Mouse (Mus musculus): Measurements from ENCODE around the gene Birc5.

Birc5 gene

DNA sequence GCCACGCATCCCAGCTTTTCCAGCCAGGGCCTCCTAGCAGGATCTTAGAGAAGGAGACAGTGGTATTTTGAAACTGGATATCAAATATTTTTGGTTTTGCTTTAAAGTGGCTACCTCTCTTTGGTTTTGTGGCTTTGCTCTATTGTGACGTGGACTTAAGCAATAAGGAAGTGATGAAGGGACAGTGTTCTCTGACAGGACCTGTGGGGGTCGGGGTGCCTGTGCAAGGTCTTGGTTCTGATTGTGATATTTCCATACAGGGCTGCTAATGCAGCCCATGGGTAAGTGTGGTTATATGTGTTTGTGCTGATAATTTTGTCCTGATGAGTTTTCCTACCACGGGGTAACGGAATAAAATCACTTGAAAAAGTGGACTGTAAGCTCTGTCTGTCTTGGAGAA lies 6.3 kb downstream of the Birc5 start:
- DNase-seq (ENCODE audit: low spot score in 2 of 2) = no peak

DNA sequence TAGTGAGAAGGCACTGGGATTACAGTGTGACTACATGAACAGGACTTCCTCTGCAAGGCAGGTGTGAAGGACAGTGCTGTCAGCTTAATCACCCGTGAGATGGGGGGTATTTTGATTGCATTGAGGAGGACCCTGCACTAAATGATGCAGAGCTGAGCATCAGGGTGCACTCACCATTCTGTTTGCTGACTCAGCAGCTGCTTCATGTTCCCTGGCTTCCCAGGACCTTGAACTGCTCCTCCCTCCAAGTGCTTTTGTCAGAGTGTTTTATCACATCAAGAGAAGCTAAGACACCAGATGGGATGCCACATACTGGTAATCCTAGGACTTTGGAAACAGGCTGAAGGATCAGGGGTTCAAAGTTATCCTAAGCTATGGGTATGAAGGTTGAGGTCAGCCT lies 6.9 kb downstream of the Birc5 start:
- DNase-seq (ENCODE audit: low spot score in 2 of 2) = no peak

DNA sequence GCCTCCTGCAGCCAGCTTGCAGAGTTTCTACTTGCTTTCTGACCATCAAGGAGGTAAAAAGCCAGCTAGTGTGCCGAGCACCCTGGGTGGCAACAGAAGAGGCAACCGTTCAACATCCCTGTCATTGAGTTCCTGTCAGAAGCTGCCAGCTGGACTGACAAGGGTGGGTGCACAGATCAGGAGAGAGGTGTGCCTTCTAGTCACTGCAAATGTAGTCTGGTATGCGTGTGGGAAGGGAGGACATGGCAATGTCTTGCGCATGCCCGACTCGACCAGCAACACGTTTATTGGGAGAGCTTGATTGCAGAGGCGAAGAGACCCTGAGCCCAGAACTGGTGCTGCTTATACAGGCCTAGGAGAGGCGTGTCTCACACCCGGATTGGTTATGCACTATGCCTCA lies 8.4 kb downstream of the Birc5 start:
- DNase-seq (ENCODE audit: low spot score in 2 of 2) = no peak

DNA sequence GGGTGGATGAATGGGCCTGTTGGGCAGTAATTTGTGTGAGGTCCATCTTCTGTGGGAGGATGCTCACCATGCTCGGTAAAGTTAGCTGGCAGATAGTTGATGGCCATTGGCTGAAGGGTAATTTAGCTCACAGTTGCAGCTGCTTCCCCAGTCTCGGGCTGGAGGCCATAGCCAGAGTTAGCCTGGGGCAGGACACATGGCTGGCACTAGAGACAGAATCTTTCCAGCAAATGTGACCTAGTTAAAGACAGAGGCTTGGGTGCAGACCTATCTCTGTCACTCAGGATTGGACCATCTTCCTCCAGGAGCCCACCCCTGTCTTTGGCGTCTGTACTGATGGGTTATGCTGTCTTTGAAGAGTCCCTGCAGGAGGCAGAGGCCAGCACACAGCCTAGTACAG lies 9.3 kb downstream of the Birc5 start:
- no peak for DNase-seq (ENCODE audit: low spot score in 2 of 2)

DNA sequence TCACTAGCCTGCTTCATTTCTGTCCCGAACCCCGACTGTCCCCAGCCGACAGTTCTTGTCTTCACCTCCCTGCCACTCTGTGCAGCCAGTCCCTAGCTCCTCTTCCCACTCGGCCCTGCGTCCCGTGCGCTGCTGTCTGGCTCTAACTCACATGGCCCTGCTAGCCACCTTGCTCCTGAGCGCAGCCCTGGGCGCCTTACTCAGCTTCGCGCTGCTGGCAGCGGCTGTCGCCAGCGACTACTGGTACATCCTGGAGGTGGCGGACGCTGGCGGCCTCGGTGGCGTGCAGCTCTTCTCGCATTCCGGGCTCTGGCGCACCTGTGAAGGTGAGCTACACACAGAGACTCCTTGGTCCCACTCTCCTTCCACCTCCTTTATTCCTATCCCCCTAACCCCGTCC lies 11.6 kb downstream of the Birc5 start, which contains the start of gene Tmem235:
Tmem235 (plus strand) TSS at position 152 of the 400 bp plus-strand sequence.
- no peak for DNase-seq (ENCODE audit: low spot score in 2 of 2)

DNA sequence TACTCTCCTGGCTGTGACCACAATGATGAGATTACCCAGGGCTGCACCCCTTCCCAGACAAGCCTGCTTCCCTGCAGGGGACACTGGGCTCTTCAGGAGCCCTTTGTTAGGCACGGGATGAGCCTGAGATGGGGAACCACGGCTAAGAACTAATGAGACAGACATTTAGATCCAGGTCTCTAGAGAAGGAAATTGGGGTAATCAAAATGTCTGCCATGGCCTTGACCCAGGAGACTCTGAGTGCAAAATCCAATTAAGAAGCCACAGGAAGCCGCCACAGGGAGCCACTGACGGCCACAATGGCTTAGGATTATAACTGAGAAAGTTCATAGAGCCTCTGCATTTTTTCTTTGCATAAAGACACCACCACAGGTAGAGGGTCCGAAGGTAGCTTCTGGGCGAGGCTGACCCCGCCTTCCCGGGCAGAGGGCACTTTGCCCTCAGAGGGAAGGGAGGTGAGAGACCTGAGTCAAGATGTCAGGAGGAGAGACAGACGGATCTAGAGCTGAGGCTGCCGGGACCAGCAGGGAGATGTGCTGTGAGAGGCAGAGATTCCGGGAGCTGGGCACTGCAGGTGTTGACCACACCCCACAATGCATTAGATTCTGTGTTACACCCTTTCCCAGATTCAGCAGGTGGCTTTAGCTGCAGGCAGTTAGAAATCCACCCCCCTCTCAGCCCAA lies 14.3 kb downstream of the Birc5 start:
- no peak for DNase-seq (ENCODE audit: low spot score in 2 of 2)

DNA sequence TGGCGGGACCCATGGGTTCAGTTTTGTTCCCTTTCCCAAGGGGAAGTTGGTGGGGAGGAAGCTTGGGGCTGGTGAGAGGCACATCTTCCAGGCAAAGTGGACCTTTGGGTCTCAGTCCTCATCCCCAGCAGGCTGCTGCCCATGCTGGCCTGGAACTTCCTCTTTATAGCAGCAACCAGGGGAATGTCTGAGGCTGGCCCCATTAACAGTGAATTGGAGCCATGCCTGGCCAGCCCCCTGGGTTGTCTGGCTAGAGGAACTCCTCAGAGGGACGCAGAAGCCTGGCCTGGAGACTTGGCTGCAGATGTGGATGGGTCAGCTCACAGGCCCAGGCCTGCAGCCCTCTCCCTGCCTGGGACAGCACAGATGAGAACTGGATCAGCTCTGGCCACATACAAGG lies 15.8 kb downstream of the Birc5 start:
- no peak for DNase-seq (ENCODE audit: low spot score in 2 of 2)

DNA sequence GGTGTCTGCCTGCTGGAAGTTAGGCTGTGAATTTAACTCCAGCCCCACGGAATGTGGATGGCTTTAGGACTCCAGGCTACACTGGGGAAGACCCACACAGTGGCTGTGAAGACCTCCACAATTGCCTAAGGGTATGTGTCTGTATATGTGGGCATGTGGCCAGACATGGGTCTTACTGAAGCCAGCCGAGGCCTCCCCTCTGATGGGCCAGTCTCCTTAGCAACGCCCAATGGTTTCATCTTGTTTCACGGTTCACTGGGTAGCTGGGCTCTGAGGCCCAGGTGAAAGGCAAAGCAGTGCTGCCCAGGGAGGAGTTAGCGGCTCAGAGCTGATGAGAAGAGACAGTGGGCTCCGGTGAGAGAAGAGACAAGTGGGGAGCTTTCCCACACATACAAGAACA lies 16.9 kb downstream of the Birc5 start:
- DNase-seq (ENCODE audit: low spot score in 2 of 2) = no peak

DNA sequence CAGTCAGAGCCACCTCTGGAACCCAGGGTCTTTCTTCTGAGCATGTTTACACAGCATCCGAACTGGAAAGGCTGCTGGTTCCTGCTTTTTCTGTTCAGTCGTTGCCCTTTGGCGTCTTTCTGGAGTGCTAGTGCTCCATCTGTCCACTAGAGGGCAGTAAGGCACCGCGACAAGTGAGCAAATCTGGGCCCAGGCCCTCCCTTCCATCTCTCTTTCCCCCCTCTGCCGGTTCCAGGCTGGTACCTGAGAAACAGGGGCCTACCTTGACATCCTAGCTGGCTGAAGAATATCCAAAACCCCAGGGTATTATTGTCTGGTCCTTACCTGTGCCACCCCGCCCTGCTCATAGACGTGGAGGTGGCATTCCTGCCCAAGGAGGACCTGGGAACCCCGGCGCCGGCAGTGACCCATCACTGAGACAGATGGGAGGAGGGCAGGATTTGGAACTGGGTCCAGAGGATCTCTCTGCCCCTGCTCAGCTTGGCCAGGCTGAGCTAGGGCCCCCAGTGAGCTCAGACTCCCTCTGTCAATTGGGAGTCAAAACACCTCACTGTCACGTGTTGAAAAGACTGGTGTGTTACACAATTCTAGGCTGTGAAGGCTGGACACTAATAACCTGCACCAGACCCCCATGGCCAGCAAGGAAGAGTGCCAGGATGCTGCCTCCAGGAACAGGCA lies 21.8 kb downstream of the Birc5 start:
- peak; percentile 59 to 78 for DNase-seq (ENCODE audit: low spot score in 2 of 2)

DNA sequence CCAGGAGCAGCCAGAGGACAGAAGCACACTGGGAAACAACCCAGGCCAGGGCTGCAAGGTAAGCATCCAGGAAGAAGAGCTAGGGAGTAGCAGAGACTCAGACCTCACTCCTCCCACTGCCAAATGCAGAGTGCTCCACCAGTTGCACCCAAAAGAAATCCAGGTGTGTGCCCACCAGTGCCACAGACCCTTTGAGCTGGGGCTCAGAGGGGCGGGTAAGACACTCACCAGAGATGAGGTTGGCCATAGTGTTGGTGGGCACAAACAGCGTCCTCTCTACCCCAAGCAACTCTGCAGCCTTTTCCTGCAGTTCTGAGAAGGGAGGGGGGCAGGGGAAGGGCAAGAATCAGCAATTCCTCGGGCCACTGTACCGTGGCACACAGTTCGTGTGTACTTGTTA lies 22.3 kb downstream of the Birc5 start:
- DNase-seq (ENCODE audit: low spot score in 2 of 2) = no peak

DNA sequence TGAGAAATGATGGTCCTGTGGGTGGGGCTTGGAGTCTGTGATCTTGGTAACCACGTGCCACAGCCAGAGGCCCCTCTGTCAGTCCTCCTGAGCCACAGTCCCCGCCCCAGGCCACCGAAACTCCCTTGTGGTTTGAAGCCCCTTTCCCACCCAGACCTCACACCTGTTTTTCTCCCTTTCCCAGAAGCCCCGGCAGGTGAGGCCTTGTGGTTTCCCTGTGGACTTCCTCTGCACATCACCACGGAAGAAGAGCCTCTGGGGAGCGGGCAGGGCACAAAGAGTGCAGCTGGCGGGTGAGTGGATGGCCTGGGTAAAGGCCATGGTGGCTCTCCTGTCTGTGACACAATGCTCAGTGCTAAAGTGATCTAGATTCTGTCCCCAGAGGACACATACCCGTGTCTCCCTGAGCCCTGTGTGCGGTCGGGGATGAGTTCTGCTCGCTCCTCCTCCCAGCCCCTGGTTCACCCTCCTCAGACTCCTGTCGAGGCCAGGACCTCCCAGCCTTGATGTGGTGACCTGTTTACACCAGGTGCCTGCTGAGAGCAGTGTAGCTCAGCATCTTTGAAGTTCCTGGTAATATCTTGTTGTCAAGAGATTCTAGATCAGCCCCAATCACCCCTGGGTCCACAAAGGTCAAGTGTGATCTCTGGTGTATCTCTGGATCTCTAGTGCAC lies 23.0 kb downstream of the Birc5 start:
- DNase-seq (ENCODE audit: low spot score in 2 of 2) = peak; percentile 58 to 72

DNA sequence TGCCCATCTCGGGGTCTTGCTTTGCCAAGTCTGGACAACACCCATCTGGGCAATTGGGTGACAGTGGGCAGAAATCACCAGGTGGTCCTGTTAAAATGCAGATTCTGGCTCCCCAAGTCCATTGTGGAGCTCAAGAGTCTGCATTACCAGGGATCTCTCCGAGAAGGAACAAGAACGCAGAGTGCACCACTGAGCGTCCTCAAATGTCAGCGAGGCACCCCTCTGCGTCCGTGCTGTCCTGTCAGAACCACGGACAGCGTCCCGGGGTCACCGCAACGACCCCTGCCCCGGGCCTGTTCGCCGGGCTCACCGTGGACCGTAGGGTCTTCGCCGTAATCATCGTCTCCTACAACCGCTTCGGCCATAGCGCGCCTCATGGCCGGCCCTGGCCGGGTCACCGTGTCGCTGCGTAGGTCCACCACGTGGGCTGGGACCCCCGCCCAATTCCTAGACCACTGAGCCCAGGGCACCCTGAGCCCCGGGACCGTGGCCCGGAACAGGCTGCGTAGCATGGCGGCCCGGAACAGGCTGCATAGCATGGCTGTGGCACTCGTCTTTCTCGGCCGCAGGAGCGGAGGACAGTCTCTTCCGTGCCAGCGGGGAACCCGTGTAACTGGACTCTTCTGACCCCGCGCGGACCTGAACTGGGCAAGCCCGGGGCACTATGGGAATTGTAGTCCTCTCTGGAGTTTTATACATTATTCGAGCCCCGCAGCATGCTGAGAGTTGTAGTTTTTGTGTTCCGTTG lies 24.0 kb downstream of the Birc5 start, which contains the start of gene Tha1:
Tha1 (minus strand) TSS at position 621 of the 748 bp plus-strand sequence.
- DNase-seq (ENCODE audit: low spot score in 2 of 2) = peak; percentile 56 to 63

DNA sequence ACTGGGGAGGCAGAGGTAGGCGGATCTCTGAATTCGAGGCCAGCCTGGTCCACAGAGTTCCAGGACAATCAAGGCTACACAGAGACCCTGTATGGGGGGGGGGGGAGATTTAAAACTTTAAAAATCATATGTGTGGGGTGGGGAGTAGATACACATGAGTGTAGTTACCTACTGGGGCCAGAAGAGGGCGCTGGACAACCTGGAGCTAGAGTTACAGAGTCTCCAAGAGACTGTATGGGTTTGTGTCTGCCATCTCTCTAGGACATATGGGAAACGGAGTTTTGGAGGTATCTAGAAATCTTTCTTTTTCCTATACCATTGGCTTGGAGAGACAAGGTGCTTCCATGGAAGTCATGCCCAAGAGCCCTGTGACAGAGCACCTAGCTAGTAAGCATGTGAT lies 25.4 kb downstream of the Birc5 start:
- peak in 1 of 2 experiments; percentile 24 for DNase-seq (ENCODE audit: low spot score in 2 of 2)

DNA sequence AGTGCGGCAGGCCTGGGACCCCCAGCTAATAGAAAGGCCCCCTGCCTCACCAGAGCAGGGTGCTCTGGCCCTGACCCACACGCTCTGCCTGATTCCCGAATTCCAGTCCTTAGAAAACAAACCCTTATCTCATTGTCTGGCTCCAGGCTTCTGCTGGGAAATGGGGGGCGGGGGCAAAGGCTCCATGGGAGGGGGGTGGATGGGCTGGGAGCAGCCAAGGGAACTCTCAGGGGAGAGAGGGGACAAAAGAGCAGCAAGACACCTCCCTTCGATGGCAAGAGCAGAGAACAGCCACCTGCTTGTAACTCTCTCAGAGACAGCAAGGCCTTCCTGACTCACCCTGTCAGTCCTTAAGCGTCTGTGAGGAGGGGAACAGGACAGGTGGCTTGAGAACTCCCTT lies 26.6 kb downstream of the Birc5 start:
- no peak for DNase-seq (ENCODE audit: low spot score in 2 of 2)

DNA sequence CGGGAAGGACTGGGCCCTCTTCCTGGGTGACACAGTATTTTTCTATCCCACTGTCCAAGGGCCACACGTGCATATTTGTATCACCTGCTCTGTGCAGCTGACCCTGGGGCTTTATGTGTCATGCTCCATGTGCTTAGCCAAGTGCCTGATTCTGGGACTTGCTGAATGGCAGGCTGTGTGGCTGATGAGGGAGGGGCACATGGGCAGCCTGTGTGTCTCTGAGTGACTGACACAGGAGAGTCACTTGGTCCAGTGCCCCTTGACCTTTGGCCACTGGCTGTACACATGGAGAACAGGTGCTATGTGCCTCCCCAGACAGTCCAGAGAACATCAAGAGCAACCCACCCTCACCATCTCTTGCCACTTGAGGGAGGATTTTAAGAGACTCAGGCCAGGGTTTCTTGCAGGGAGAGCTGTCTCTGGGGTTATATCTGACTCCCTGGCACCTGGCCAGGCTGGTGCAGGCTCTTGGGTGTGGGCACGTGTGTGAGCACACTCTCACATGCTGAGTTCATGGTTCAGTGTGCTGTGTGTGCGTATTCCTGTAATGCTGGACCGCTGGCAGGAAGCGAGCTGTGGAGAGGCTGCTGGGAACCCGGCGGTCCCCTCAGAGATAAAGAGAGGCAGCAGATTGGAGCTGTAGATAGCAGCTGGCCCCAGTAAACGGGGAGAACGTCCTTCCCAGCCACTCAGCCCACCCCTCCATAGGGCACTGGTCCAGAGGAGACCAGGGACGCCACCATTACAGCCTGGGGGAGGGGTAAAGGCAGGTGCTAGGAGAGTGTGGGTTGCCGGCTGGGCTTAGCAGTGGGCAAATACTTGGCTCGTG lies 29.1 kb downstream of the Birc5 start:
- peak in 1 of 2 experiments; percentile 62 for DNase-seq (ENCODE audit: low spot score in 2 of 2)

DNA sequence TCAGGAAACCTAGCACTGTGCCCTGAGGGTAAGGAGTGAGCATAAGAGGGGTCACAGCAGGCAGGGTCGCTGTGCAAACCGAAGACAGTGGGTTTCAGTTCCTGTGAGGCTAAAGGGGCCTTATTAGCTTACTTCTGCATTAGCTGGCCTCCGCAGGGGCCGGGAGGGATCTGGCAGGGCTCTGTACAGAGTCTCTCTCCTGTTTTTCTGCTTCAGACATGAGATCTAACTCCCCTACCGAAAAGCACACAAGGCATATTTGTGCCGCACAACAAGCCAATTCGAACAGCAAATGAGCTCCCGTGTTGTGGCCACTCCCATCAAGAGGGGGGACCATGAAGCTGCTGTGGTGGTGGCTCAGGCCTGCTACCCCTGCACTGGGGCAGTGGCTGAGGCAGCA lies 29.8 kb downstream of the Birc5 start:
- no peak for DNase-seq (ENCODE audit: low spot score in 2 of 2)

DNA sequence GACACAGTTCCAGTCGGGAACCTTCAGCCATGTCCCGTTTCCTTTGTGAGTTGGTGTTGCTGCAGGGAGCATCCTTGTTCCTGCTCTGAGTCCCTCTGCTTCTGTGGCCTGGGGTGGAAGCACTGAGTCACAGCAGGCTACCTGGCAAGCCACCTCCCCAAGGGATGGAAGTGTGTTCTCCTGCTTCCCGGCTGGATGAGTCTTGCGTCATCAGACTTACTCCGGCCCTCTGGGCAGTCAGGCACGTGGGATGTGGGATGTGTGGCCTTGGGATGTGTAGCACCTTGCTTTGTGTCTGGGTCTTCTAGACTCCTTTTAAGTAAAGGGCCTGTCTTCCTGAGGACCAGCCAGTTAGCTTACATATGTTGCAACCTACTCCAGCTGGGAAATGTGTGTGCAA lies 30.6 kb downstream of the Birc5 start:
- no peak for DNase-seq (ENCODE audit: low spot score in 2 of 2)

DNA sequence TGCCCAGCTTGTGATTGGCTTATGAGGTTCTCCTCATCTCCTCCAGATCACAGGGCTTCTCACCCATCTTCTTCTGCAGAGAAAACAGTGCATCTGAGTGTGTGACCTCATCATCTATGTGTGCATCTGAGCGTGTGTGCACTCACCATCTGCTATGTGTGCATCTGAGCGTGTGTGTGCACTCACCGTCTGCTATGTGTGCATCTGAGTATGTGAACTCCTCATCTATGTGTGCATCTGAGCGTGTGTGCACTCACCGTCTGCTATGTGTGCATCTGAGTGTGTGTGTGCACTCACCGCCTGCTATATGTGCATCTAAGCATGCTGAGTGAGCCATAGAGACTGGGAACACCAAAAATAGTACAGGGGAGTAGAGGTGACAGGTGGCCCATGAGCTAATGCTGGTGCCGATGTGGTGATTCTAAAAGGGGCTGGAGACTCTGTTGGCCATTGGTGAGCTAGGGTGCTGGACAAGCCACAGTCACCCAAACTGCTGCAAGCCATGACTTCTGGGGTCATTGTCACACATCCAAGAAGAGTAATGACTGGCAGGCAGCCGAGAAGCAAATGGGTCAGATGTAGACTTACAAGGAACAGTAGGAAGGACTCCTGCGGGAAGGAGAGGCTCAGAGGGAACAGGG lies 31.4 kb downstream of the Birc5 start:
- no peak for DNase-seq (ENCODE audit: low spot score in 2 of 2)

DNA sequence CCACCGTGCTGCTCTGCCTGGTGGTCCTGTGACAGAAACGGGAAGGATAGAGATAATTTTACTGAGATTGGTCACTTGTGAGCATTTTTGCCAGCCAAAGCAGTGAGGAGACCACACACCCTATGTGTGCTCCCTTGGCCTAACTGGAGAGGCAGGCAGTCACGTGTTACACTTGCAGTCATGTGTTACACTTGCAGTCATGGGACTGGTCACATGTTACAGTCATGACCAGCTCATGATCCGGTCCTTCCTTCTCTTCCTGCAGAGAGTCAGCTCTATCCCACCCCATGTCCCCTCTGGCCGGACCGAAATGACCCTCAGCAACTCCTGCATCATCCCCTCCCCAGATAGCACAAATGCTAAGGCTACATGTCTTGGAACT lies 31.9 kb downstream of the Birc5 start:
- DNase-seq (ENCODE audit: low spot score in 2 of 2) = no peak

DNA sequence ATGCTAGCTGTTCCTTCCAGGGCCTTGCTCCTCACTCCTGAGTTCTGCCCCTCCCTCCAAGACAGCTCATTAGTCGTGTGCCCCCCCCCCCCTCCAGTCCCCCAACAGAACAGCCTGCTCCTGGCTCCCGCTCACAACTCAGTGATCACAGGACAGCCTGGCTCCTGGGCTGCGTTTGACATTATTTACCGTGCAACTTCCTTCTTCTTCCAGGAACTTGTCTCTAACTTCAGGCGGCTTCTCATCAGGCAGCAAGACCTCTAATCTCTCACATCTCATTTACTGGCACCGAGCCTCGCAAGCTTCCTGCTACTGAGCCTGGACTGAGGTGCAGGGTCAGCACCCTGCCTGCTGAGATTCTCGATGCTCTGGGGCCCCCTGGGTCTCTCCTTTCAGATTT lies 32.7 kb downstream of the Birc5 start:
- DNase-seq (ENCODE audit: low spot score in 2 of 2) = no peak

DNA sequence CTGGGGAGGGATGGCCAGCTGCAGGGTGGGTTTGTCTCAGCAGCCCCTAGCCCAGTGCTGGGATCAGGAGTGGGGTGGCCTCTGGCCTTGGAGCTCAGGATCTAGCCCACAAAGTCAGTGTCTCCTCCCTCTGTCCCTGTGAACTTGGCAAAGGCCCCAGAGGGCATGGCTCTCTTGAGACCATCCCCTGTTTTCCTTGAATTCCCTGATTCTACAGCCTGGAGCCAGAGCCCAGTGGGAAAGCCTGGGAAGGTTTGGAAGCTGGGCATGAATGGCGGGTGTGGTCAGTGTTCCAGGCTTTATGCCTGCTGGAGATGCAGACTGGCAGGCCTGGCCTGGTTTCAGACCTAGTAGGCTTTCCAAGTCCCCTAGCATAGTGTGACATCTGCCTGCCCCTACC lies 33.2 kb downstream of the Birc5 start:
- no peak for DNase-seq (ENCODE audit: low spot score in 2 of 2)
